Mouse (Mus musculus) cerebellum, adult 2 months (tissue): Measurements from ENCODE around the gene Nyap2.

ENCODE experiments used
- CTCF ChIP-seq: fragments of 200-500 bp; IDR thresholded peaks from 2 replicates; pipeline ENCODE4 v1.5.1; 2011; ENCODE audit warnings: low read depth, mild to moderate bottlenecking, control low read depth, low read length, moderate library complexity, borderline replicate concordance; ENCODE audit not compliant: insufficient read depth
- POLR2A ChIP-seq: fragments of 200-500 bp; IDR thresholded peaks from 2 replicates; pipeline ENCODE4 v1.6.1; 2011; ENCODE audit warnings: low read length, control low read depth, borderline replicate concordance; ENCODE audit not compliant: insufficient read depth

- no peak for TF ChIP-seq CTCF
- TF ChIP-seq POLR2A, result no peak
Observed at GRCm38 (mm10) chr1:81092056-81092455, 15.3 kb downstream of the Nyap2 start.
